Mouse (Mus musculus): ENCODE data around the gene Adgrf3.

The Adgrf3 gene

DNA sequence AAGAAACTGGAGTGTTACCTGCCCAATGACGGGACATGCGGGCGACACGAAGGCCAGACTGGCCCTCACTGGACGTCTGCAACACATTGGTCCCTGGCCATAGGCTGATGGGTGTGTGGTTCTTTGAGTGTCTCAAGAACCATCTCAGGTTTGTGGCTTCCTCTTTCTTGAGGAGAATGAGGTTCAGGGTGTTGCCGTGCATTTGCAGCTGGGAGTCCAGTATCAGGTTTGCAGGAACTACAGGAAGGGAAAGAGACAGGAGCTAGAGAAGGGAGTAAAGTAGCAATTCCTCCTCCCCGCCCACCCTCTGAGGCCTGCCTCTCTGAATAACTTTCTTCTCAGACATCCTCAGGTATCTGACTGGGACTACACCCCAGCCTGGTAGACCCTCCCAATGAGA, 3.3 kb downstream of the Adgrf3 start:
- DNase-seq (ENCODE audit: low spot score in 2 of 2), result no peak

DNA sequence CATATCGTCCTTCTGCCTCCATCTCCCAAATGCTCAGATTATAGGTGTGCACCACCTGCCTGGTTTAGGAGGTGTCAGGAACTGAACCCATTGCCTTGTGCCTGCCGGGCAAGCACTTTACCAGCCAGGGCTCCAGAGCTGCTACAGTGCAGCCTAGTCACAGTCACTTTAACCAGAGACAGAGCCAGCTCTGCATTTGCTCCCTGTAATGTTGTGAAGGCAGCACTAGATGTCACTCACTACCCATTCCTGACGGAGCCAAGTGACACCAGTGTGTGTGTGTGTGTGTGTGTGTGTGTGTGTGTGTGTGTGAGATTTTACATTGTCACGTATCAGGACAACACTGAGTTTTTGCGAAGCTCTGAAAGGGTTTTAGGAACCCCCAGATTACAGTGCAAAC, 4.0 kb downstream of the Adgrf3 start:
- DNase-seq (ENCODE audit: low spot score in 2 of 2), result no peak

DNA sequence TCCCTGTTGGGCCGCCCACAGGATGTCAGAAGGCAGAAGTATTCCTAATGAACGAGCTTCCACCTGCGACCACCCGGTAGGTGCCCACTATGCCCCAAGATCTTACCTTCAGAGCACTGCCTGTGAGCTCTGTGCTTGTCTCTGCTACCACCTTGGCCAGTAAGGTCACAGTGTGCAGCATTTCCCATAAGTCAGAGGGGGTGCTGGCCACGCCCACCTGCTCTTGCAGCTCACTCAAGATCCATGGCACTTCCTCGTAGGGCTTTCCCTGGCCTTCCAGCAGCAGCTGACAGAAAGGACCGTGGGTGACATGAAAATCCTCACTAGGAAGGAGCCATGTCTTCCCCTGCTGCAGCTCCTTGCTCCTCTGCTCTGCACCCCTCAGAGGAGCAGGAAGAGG, 7.3 kb downstream of the Adgrf3 start:
- DNase-seq (ENCODE audit: low spot score in 2 of 2), result no peak

DNA sequence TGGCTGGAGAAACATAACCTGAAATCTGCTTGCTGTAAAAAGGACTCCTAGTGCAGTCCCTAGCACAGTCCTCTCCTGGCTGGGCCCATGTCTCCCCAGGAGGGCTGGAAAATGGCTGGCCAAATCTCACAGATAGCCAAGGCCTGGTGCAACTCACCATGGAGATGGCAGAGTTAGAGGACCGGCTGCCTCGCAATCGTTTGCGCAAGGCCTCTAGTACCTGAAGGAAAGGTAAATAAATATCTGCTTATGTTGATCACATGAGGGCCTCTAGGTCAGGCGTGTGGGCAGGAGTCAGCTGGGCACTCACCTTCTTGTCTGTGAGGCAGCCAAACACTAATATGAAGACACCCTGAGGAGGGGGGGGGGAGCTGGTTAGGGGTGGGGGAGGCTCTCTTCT, 10.2 kb downstream of the Adgrf3 start:
- DNase-seq (ENCODE audit: low spot score in 2 of 2), result no peak

- no peak for DNase-seq (ENCODE audit: low spot score in 2 of 2)
Observed at GRCm38 (mm10) chr5:30192452-30192851, 13.1 kb downstream of the Adgrf3 start.

DNA sequence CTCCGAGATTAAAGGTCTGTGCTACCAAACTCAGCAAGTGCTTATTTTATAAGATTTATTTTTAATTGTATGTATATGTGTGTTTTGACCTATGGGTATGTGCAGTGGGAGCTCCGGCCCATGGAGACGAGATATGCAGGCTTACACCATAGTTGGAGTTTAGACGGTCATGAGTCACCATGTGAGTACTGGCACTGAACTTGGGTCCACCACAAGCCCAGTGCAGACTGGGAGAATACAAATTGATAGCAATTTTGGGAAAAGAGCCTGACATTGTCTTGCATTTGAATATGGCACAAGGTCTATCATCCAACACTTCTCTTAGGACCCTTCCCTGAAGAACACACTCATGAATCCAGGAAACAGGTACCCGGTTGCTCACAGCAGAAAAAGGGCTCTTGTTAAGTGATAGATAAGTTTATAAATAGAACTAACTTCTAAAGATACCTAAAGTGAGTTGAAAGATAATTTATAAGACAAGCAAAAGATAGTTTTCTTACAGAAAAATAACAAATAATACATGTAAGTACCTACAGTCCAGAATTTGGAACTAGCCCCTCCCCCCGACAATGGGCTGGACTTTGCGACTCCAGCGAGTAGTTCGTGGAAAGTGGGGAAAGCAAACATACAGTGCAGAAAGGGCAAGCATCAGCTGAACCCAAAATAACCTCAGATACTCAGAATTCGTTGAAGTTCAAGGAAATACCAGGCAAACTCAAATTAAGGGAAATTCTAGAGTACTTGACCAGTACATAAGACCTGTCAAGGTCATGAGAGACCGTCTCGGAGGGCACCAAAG, 17.6 kb downstream of the Adgrf3 start:
- DNase-seq (ENCODE audit: low spot score in 2 of 2), result no peak

- DNase-seq (ENCODE audit: low spot score in 2 of 2), result no peak
Observed at GRCm38 (mm10) chr5:30175811-30176210, 29.7 kb downstream of the Adgrf3 start.

DNA sequence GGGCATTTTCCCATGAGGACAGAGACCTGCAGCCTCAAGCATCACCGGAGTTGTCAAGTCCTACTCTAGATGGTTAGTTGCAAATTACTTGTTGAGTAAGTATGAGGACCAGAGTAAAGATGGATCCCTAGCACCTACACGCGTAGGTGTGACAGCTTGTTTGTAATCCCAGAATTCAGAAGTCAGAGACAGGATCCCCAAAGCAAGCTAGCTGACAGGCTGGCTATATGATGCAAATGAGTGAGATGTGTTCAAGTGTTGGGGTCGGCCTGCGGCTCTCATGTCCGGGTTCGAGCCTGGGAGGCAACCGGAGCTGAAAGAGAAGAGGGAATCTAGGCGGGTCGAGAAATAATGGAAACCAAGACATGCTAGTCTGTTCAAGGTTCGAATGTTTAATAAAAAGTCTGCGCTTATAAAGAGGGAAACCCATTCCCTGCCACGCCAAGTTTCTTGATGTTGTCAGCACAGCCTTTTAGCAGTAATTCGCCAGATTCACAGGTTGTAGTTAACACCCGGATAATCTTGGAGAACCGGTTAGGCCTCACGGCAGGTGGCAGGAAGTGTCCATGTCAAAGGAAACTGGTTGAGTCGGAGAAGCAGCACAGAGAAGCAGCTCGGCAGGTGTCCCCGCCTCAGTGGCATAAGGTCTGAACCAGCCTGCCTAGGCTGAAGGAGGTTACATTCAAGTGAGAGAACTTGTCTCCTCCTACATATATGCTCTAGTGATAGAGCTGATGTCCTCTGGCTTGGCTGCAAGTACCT, 32.4 kb downstream of the Adgrf3 start:
- DNase-seq (ENCODE audit: low spot score in 2 of 2), result peak in 1 of 2 experiments; percentile 19

- DNase-seq (ENCODE audit: low spot score in 2 of 2), result no peak
Observed at GRCm38 (mm10) chr5:30172115-30172514, 33.4 kb downstream of the Adgrf3 start.

DNA sequence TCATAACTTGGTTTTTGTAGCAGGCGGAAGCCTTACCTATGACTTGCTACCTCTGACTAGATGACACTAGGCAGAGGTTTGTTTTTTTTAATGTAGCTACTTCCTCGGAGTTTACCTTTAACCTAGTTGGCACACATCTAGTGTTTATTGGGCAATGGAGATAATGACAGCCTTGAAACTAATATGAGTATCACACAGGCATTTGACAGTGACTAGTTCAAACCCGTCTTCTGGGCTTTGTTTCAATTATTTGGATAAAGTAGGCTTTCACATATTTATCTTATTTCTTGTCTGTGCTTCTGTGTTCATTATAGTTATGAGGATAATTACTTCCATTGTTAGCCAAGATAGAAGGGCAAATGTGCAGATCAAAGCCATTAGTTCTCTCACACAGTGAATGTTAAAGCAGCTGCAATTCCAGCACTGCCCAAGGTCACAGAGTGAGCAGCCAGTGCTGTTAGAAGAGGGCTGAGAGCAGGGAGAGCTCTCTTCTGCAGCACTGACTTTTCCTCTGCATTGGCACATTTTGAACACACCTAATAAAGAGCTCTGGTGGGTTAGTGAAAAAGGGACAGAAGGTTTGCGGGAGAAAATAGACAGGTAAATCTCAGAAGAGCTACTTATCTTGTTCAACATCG, 35.1 kb downstream of the Adgrf3 start:
- DNase-seq (ENCODE audit: low spot score in 2 of 2), result no peak

- DNase-seq (ENCODE audit: low spot score in 2 of 2), result no peak
Observed at GRCm38 (mm10) chr5:30165234-30165946, 40.1 kb downstream of the Adgrf3 start.

- DNase-seq (ENCODE audit: low spot score in 2 of 2), result no peak
Observed at GRCm38 (mm10) chr5:30162339-30162738, 43.2 kb downstream of the Adgrf3 start.

GRCm38 (mm10) chr5:30161836-30162235, 43.7 kb downstream of the Adgrf3 start:
- DNase-seq (ENCODE audit: low spot score in 2 of 2), result no peak

- DNase-seq (ENCODE audit: low spot score in 2 of 2), result no peak
Observed at GRCm38 (mm10) chr5:30159601-30160000, 45.9 kb downstream of the Adgrf3 start.

- no peak for DNase-seq (ENCODE audit: low spot score in 2 of 2)
Observed at GRCm38 (mm10) chr5:30155821-30156629, 49.5 kb downstream of the Adgrf3 start.

GRCm38 (mm10) chr5:30155395-30155792, 50.1 kb downstream of the Adgrf3 start:
- no peak for DNase-seq (ENCODE audit: low spot score in 2 of 2)

GRCm38 (mm10) chr5:30154474-30155394, 50.8 kb downstream of the Adgrf3 start, which contains the start of the genes Hadha and Hadhb:
Gene Hadha (minus strand): TSS chr5:30155162.
Gene Hadhb (plus strand): TSS chr5:30155248.
- peak; percentile 89 to 98 for DNase-seq (ENCODE audit: low spot score in 2 of 2)

GRCm38 (mm10) chr5:30154013-30154412, 51.5 kb downstream of the Adgrf3 start:
- DNase-seq (ENCODE audit: low spot score in 2 of 2), result no peak

DNA sequence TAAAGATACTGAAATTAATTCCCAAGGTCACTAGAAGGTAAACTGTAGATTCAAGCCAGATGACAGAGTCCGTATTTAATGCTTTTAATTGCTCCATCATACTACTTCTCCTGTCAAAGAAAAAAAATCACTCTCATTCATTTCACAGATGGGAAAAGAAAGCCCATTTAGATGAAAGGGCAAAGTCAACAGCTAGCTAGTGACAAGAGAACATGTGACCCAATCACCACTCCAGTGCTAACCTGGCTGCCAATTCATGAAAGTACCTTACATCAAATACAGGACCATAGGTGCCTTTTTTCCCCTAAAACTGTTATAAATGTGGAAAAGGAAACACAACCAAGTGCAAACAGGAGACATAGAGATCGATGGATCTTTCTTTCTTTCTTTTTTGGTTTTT, 52.3 kb downstream of the Adgrf3 start:
- no peak for DNase-seq (ENCODE audit: low spot score in 2 of 2)

DNA sequence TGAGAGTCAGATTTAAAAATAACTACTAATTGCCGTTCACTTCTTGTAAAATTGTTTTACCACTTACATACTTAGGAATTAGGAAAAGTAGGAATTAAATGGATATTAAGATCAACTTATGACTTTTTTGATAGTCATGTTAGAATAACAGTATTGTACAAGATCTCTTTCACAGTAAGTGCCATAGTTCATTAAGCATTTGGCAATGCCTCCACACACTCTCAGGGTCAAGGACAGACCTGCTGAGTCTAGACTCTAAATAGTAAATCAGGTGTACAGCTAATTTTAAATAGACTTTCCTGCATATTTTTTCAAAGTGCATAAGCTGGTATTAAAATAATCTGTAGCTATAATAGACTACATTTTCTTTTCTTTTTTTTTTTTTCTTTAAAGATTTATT, 53.1 kb downstream of the Adgrf3 start:
- DNase-seq (ENCODE audit: low spot score in 2 of 2), result no peak
